Mouse (Mus musculus): ENCODE data around the gene 1110017D15Rik. TPM values are rescaled to one million over a fixed set of nuclear protein-coding genes. Genes with fewer than 3 reads are reported as not detected.
"Not testable (repeated sequence)": the region's sequence is repeated elsewhere in the genome, so short reads cannot be mapped to it uniquely, and the experiment has no call there.

The 1110017D15Rik gene
- polyA plus RNA-seq, 1 experiment = not detected

- no peaks in the 10 kb centered on the region for H3K4me1 ChIP-seq (ENCODE audit: control insufficient read depth, insufficient read depth, low read length)
- WGBS = 81% methylated on average over 5 of the region's 5 CpGs
- TF ChIP-seq POLR2A (IDR thresholded peaks at IDR 0.05; ENCODE audit: borderline replicate concordance, control insufficient read depth, low read depth, low read length) (no peak), CTCF (IDR thresholded peaks at IDR 0.05; ENCODE audit: control insufficient read depth, insufficient read depth, low read length) (no peak)
Measured at GRCm38 (mm10) chr4:41470684-41471383, 46.3 kb downstream of the 1110017D15Rik start.

GRCm38 (mm10) chr4:41470051-41470683 is 47.0 kb downstream of the 1110017D15Rik start:
- TF ChIP-seq CTCF (IDR thresholded peaks at IDR 0.05; ENCODE audit: control insufficient read depth, insufficient read depth, low read length) (no peak), POLR2A (IDR thresholded peaks at IDR 0.05; ENCODE audit: borderline replicate concordance, control insufficient read depth, low read depth, low read length) (no peak)
- Histone ChIP-seq H3K4me1 (ENCODE audit: control insufficient read depth, insufficient read depth, low read length) (no peaks in the 10 kb centered on the region; the same call in 1 of the 2 replicates), H3K27ac (ENCODE audit: control insufficient read depth, insufficient read depth, low read depth, low read length, poor library complexity) (no peak overlapping the region), H3K4me3 (replicated peaks; ENCODE audit: control insufficient read depth, low read depth, low read length) (no peak overlapping the region)
- 78% methylated on average over 7 of the region's 7 CpGs for WGBS

More at GRCm38 (mm10) chr4:41470684-41471383, 46.3 kb downstream of the 1110017D15Rik start:
- H3K4me3 ChIP-seq (replicated peaks; ENCODE audit: control insufficient read depth, low read depth, low read length) = no peak overlapping the region
- H3K27ac ChIP-seq (ENCODE audit: control insufficient read depth, insufficient read depth, low read depth, low read length, poor library complexity) = no peak overlapping the region

GRCm38 (mm10) chr4:41469199-41469598 is 47.9 kb downstream of the 1110017D15Rik start:
- no peak overlapping the region for H3K4me3 ChIP-seq (replicated peaks; ENCODE audit: control insufficient read depth, low read depth, low read length)
- no peak overlapping the region for H3K27ac ChIP-seq (ENCODE audit: control insufficient read depth, insufficient read depth, low read depth, low read length, poor library complexity)
- no peak for TF ChIP-seq CTCF (IDR thresholded peaks at IDR 0.05; ENCODE audit: control insufficient read depth, insufficient read depth, low read length)
- TF ChIP-seq POLR2A (IDR thresholded peaks at IDR 0.05; ENCODE audit: borderline replicate concordance, control insufficient read depth, low read depth, low read length) = no peak
- no peaks in the 10 kb centered on the region; the same call in 1 of the 2 replicates for H3K4me1 ChIP-seq (ENCODE audit: control insufficient read depth, insufficient read depth, low read length)
- 35% methylated on average over 10 of the region's 10 CpGs for WGBS

DNA sequence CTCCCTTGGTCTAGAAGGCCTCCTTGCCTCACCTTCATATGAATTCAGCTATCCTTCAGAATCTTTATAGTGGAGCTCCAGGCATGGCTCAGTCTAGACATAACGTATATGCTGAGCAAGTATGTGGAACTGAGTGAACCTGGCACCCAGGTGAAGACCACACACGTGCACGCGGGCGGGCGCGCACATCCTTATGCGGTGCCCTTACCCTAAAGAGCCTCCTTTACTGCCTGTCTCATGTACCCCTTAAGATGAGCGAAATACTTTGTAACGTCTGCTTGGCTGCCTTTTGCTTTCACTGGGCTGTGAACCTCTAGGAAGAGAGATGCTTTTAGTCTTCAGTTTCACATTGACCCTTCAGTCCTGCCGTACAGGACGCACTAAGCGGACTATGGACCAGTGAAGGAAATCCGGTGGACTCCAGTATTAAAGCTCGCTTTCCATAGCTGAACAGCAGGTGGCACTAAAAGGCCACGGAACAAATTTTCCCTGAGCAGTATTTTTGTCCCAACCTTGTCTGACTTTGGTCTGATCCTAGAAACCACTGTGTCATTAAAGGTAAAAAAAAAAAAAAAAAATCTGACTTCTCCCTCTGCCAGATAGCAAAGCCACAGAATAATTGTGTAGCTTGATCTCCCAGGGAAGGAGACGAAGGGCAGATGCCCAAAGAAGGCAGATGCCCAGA is 48.6 kb downstream of the 1110017D15Rik start:
- 44% methylated on average over 17 of the region's 17 CpGs for WGBS
- Histone ChIP-seq H3K4me3 (replicated peaks; ENCODE audit: control insufficient read depth, low read depth, low read length) (no peak overlapping the region), H3K4me1 (ENCODE audit: control insufficient read depth, insufficient read depth, low read length) (peaks cover 2% of the 10 kb centered on the region; the same call in 1 of the 2 replicates), H3K27ac (ENCODE audit: control insufficient read depth, insufficient read depth, low read depth, low read length, poor library complexity) (no peak overlapping the region)
- TF ChIP-seq POLR2A (IDR thresholded peaks at IDR 0.05; ENCODE audit: borderline replicate concordance, control insufficient read depth, low read depth, low read length) (no peak), CTCF (IDR thresholded peaks at IDR 0.05; ENCODE audit: control insufficient read depth, insufficient read depth, low read length) (peak; percentile 22; the same call in 1 of the 2 replicates)

GRCm38 (mm10) chr4:41465287-41465665 is 51.9 kb downstream of the 1110017D15Rik start:
- Histone ChIP-seq H3K4me1 (ENCODE audit: control insufficient read depth, insufficient read depth, low read length) (peaks cover 2% of the 10 kb centered on the region; the same call in 1 of the 2 replicates), H3K27ac (ENCODE audit: control insufficient read depth, insufficient read depth, low read depth, low read length, poor library complexity) (0 out of 2 replicates have a peak overlapping the region, but pooled peaks have one; percentile 5), H3K4me3 (replicated peaks; ENCODE audit: control insufficient read depth, low read depth, low read length) (peak overlapping the region; percentile 73)
- 16% methylated on average over 17 of the region's 17 CpGs for WGBS
- no peak for TF ChIP-seq POLR2A (IDR thresholded peaks at IDR 0.05; ENCODE audit: borderline replicate concordance, control insufficient read depth, low read depth, low read length)
- TF ChIP-seq CTCF (IDR thresholded peaks at IDR 0.05; ENCODE audit: control insufficient read depth, insufficient read depth, low read length) = 0 out of 2 replicates have a peak, but pooled peaks have one; percentile 14

GRCm38 (mm10) chr4:41464345-41465286 is 52.5 kb downstream of the 1110017D15Rik start, which contains the start of the genes Kif24 and Nudt2:
Gene Kif24, minus strand, starts transcription at chr4:41464887.
Gene Nudt2, plus strand, starts transcription at chr4:41465151.
- WGBS = under 1% methylated on average over 70 of the region's 70 CpGs
- peak within 1 kb of the TSS; percentile 78 for H3K4me3 ChIP-seq (replicated peaks; ENCODE audit: control insufficient read depth, low read depth, low read length)
- H3K4me1 ChIP-seq (ENCODE audit: control insufficient read depth, insufficient read depth, low read length) = peaks cover 2% of the 10 kb centered on the region; the same call in 1 of the 2 replicates
- TF ChIP-seq CTCF (IDR thresholded peaks at IDR 0.05; ENCODE audit: control insufficient read depth, insufficient read depth, low read length) = no peak
- peak; percentile 48; the same call in 1 of the 2 replicates for TF ChIP-seq POLR2A (IDR thresholded peaks at IDR 0.05; ENCODE audit: borderline replicate concordance, control insufficient read depth, low read depth, low read length)
- peak within 1 kb of the TSS; percentile 46 for H3K27ac ChIP-seq (ENCODE audit: control insufficient read depth, insufficient read depth, low read depth, low read length, poor library complexity)

DNA sequence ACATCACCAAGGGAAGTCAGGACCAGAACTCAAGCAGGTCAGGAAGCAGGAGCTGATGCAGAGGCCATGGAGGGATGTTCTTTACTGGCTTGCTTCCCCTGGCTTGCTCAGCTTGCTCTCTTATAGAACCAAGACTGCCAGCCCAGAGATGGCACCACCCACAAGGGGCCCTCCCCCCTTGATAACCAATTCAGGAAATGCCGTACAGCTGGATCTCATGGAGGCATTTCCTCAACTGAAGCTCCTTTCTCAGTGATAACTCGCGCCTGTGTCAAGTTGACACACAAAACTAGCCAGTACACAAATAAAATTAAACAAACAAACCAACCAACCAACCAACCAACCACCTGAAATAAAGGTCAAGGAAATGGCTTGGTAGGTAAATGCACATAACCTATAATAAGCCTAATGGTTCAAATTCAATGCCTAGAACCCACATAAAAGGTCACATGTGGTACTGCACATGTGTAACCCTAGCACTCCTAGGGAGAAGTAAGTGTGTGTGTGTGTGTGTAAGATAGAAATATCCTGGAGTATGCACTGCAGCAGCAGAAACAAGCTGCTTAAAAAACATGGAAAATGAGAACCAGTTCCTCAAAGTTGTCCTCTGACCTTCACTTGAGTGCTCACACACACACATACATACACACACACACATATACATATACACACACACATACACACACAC is 53.9 kb downstream of the 1110017D15Rik start:
- H3K27ac ChIP-seq (ENCODE audit: control insufficient read depth, insufficient read depth, low read depth, low read length, poor library complexity); H3K4me1 ChIP-seq (ENCODE audit: control insufficient read depth, insufficient read depth, low read length): not testable (repeated sequence)
- WGBS = 19% methylated on average over 3 of the region's 3 CpGs
- H3K4me3 ChIP-seq (replicated peaks; ENCODE audit: control insufficient read depth, low read depth, low read length) = peak overlapping the region; percentile 42
